Comparison of ENCODE assay signal across 9 mouse cellular contexts in genomic region chr12:101016412-101016928, GRCm38 (mm10). TPM values are rescaled to one million over a fixed set of nuclear protein-coding genes. Genes with fewer than 3 reads are reported as not detected.
DNase-seq lines count a peak whose midpoint lies in the region; ATAC-seq lines count a peak whose summit lies in the region.
"Had no signal": no experiment of that assay in that cellular context is flagged by ENCODE, and none has a peak within 500 bp of the region (broad histone marks: within the 10 kb centered on the region; RNA-seq: fewer than 3 reads in every experiment).

No protein-coding gene starts in this region.

- no peak overlapping the region for H3K4me3 ChIP-seq in forebrain, embryonic 11.5 days (ENCODE audit: low read depth, low read length)
- H3K4me3 ChIP-seq in forebrain, embryonic 16.5 days (replicated peaks; ENCODE audit: low read length): no peak overlapping the region
- H3K4me3 ChIP-seq in lung, embryonic 16.5 days (ENCODE audit: low read length): no peak overlapping the region
- no peak overlapping the region for H3K4me3 ChIP-seq in forebrain, embryonic 15.5 days
- no peak overlapping the region for H3K4me3 ChIP-seq in stomach, embryonic 14.5 days (ENCODE audit: low read depth, low read length)

- ATAC-seq in forebrain, embryonic 11.5 days (replicated peaks; ENCODE audit: low FRiP score): no peak
- ATAC-seq in forebrain, embryonic 16.5 days: no peak
- no peak for ATAC-seq in lung, embryonic 16.5 days (ENCODE audit: low read depth)
- no peak for ATAC-seq in forebrain, embryonic 15.5 days (replicated peaks)
- ATAC-seq in stomach, embryonic 14.5 days (ENCODE audit: insufficient number of reproducible peaks, insufficient read depth, low FRiP score, low read depth): no peak
- ATAC-seq: Patski had no signal

- H3K4me2 ChIP-seq in forebrain, embryonic 11.5 days (ENCODE audit: low read depth, low read length, severe bottlenecking): no peak overlapping the region
- no peak overlapping the region for H3K4me2 ChIP-seq in forebrain, embryonic 16.5 days (ENCODE audit: low read length)
- no peak overlapping the region for H3K4me2 ChIP-seq in lung, embryonic 16.5 days (ENCODE audit: low read depth, low read length)
- H3K4me2 ChIP-seq in forebrain, embryonic 15.5 days (replicated peaks): no peak overlapping the region
- no peak overlapping the region for H3K4me2 ChIP-seq in stomach, embryonic 14.5 days (replicated peaks; ENCODE audit: low read depth, low read length)

- H3K4me1 ChIP-seq in forebrain, embryonic 11.5 days (replicated peaks; ENCODE audit: control insufficient read depth, insufficient read depth, low read length): peaks cover 38% of the 10 kb centered on the region
- peaks cover 60% of the 10 kb centered on the region for H3K4me1 ChIP-seq in forebrain, embryonic 16.5 days (replicated peaks; ENCODE audit: control insufficient read depth, insufficient read depth, low read length)
- H3K4me1 ChIP-seq in lung, embryonic 16.5 days (replicated peaks; ENCODE audit: control insufficient read depth, insufficient read depth, low read length): peaks cover 81% of the 10 kb centered on the region
- H3K4me1 ChIP-seq in forebrain, embryonic 15.5 days: peaks cover 80% of the 10 kb centered on the region
- peaks cover 63% of the 10 kb centered on the region for H3K4me1 ChIP-seq in stomach, embryonic 14.5 days (ENCODE audit: control insufficient read depth, insufficient read depth, low read length)

- H3K27me3 ChIP-seq in forebrain, embryonic 11.5 days (ENCODE audit: control insufficient read depth, insufficient read depth, low read length): no peaks in the 10 kb centered on the region
- no peaks in the 10 kb centered on the region for H3K27me3 ChIP-seq in forebrain, embryonic 16.5 days (replicated peaks; ENCODE audit: control insufficient read depth, insufficient read depth, low read length)
- no peaks in the 10 kb centered on the region for H3K27me3 ChIP-seq in lung, embryonic 16.5 days (ENCODE audit: control insufficient read depth, insufficient read depth, low read depth, low read length)
- no peaks in the 10 kb centered on the region for H3K27me3 ChIP-seq in forebrain, embryonic 15.5 days
- no peaks in the 10 kb centered on the region for H3K27me3 ChIP-seq in stomach, embryonic 14.5 days (ENCODE audit: control insufficient read depth, insufficient read depth, low read length)
- H3K27me3 ChIP-seq: Patski had no signal

- peak overlapping the region; percentile 50; the same call in 1 of the 2 replicates for H3K27ac ChIP-seq in forebrain, embryonic 11.5 days (ENCODE audit: low read depth, low read length)
- H3K27ac ChIP-seq in forebrain, embryonic 16.5 days (ENCODE audit: low read length): no peak overlapping the region
- 0 out of 2 replicates have a peak overlapping the region, but pooled peaks have one; percentile 18 for H3K27ac ChIP-seq in lung, embryonic 16.5 days (ENCODE audit: low read length)
- H3K27ac ChIP-seq in forebrain, embryonic 15.5 days (replicated peaks): peak overlapping the region; percentile 53
- H3K27ac ChIP-seq in stomach, embryonic 14.5 days (ENCODE audit: low read length): peak overlapping the region; percentile 44; the same call in 1 of the 2 replicates

- no peak for DNase-seq in forebrain, embryonic 11.5 days (ENCODE audit: low spot score)
- DNase-seq in lung, postnatal 4 days: no peak
- DNase-seq in urinary bladder, adult 18-20 months (ENCODE audit: low spot score in 2 of 2): no peak
- DNase-seq in left cerebral cortex, postnatal 25 days (ENCODE audit: low spot score in 2 of 2): no peak

- intact Hi-C loops in left cerebral cortex, postnatal 25 days (cut with DNase I): no loop called here

- H3K36me3 ChIP-seq in forebrain, embryonic 11.5 days (ENCODE audit: control insufficient read depth, insufficient read depth, low read length): peaks cover 7% of the 10 kb centered on the region
- H3K36me3 ChIP-seq in forebrain, embryonic 16.5 days (ENCODE audit: control insufficient read depth, insufficient read depth): no peaks in the 10 kb centered on the region
- no peaks in the 10 kb centered on the region for H3K36me3 ChIP-seq in lung, embryonic 16.5 days (ENCODE audit: control insufficient read depth, insufficient read depth, low read length)
- 0 out of 2 replicates have a peak, but pooled peaks cover under 1% of the 10 kb centered on the region for H3K36me3 ChIP-seq in forebrain, embryonic 15.5 days
- no peaks in the 10 kb centered on the region for H3K36me3 ChIP-seq in stomach, embryonic 14.5 days (ENCODE audit: control insufficient read depth, insufficient read depth, low read length)

- H3K9ac ChIP-seq in forebrain, embryonic 11.5 days (ENCODE audit: low read length): no peak overlapping the region
- H3K9ac ChIP-seq in forebrain, embryonic 16.5 days (replicated peaks; ENCODE audit: low read depth, low read length): no peak overlapping the region
- H3K9ac ChIP-seq in lung, embryonic 16.5 days (ENCODE audit: low read length): 0 out of 2 replicates have a peak overlapping the region, but pooled peaks have one; percentile 13
- no peak overlapping the region for H3K9ac ChIP-seq in forebrain, embryonic 15.5 days (replicated peaks)
- no peak overlapping the region for H3K9ac ChIP-seq in stomach, embryonic 14.5 days (replicated peaks; ENCODE audit: low read depth, low read length)

- WGBS in forebrain, embryonic 11.5 days: 35% methylated on average over 5 of the region's 5 CpGs
- WGBS in forebrain, embryonic 16.5 days: 37% methylated on average over 5 of the region's 5 CpGs
- 50% methylated on average over 5 of the region's 5 CpGs for WGBS in lung, embryonic 16.5 days
- 35% methylated on average over 5 of the region's 5 CpGs for WGBS in forebrain, embryonic 15.5 days
- WGBS in stomach, embryonic 14.5 days: 58% methylated on average over 5 of the region's 5 CpGs

- H3K9me3 ChIP-seq in forebrain, embryonic 11.5 days (ENCODE audit: control insufficient read depth, low read length): no peaks in the 10 kb centered on the region
- no peaks in the 10 kb centered on the region for H3K9me3 ChIP-seq in forebrain, embryonic 16.5 days (ENCODE audit: control insufficient read depth, low read length)
- H3K9me3 ChIP-seq in lung, embryonic 16.5 days (ENCODE audit: control insufficient read depth, low read length): no peaks in the 10 kb centered on the region
- no peaks in the 10 kb centered on the region for H3K9me3 ChIP-seq in forebrain, embryonic 15.5 days
- H3K9me3 ChIP-seq in stomach, embryonic 14.5 days (ENCODE audit: control insufficient read depth, low read depth, low read length): no peaks in the 10 kb centered on the region

RNA-seq across cellular contexts. Expression of gene Ccdc88c, which starts 12.4 kb away (rescaled TPM):
- 22.5 and 27.7 TPM in 2 replicates for polyA plus RNA-seq in forebrain, embryonic 11.5 days (2014; fragmentation: Nextera tagmentation; extraction: Ambion mirVana)
- 18.1 and 20.7 TPM in 2 replicates for polyA plus RNA-seq in forebrain, embryonic 16.5 days (2015; fragmentation: Nextera tagmentation; extraction: Ambion mirVana)
- polyA plus RNA-seq in lung, embryonic 16.5 days (2015; fragmentation: Nextera tagmentation; extraction: Ambion mirVana): 18.8 and 20.2 TPM in 2 replicates
- polyA plus RNA-seq in forebrain, embryonic 15.5 days (2015; fragmentation: Nextera tagmentation; extraction: Ambion mirVana): 18.3 and 20.3 TPM in 2 replicates
- polyA plus RNA-seq in stomach, embryonic 14.5 days (2014; fragmentation: Nextera tagmentation; extraction: Ambion mirVana): 12.1 and 13.3 TPM in 2 replicates
- total RNA-seq in left cerebral cortex, postnatal 25 days (2021): 10 to 100 TPM; 21.9 to 25.5 TPM
